Mouse (Mus musculus) NIH3T3 (cell line): ENCODE measurements at regions not wholly inside any gene's neighbourhood (a gene's known extent, or its start where the extent isn't known, plus 50 kb on each side); places are given as distances from the start of the nearest gene placed in this dataset.

Experiments
- DNase-seq: peaks from one replicate; pipeline ENCODE4 v3.0.0-alpha.2; 2012; ENCODE audit warnings: low read depth

DNA sequence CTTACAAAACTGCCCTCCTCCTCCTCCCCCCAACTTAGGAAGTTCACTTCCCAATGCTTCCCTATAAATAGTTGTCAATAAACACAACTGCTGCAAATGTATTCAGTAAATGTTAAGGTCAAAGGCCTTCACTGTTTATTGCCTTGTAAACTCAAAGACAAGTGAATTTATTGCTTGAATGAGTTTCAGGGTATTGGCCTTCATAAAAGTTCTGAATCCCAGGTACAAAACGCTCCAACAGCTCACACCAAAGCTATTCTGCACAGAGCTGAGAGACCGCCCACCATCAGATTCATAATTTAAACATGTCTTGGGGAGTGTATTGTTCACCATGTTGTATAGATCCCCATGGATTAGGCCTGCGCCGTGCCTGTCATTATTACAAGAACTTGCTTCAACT lies 53.9 kb upstream of the Cdkn3 start:
- no peak for DNase-seq

DNA sequence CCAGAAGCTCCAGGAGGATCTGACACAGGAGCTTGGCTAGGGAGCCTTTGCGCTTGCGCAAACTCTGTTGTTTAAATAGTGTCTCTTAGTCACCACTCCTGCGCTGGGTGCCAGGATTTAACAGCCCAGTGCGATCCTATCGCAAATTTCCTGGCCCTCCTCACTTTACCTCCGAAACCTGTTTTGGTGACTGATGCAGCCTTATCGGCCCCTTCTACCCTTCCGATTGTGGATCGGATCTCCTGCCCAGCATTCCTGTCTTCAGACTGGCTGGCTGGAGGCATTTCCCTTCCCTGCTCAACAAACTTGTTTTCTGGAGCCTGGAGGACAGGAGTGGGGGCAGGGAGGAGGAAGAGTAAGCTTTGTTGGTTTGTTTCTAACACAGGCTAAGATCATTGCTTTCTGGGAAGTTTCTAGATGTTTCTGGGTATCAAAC lies 56.0 kb upstream of the Cdkn3 start:
- peak; percentile 62 for DNase-seq

GRCm38 (mm10) chr14:46702669-46703435 lies 57.5 kb upstream of the Cdkn3 start:
- DNase-seq, result peak; percentile 53

- no peak for DNase-seq
Measured at GRCm38 (mm10) chr14:46692571-46692970, 67.8 kb upstream of the Cdkn3 start.

DNA sequence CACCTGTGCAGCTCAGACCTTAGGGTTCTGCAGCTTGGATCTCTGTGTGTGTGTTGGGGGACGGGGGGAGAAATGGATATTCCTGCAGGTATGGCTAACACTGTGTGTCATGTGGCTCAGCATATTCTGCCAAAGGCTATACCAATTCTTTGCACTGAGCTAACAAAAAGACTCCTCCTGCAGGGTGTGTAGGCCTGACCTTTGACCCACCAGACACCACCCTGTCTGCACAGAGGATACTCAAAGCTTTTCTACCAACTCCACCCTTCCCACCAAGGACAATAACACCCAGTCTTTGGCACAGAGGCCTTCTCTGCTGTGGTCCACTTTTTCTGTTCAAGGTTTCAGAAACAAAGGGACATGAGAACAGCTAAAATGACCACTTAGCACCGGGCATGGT lies 68.3 kb upstream of the Cdkn3 start:
- DNase-seq, result no peak

GRCm38 (mm10) chr14:46682728-46683127 lies 77.6 kb upstream of the Cdkn3 start:
- no peak for DNase-seq

DNA sequence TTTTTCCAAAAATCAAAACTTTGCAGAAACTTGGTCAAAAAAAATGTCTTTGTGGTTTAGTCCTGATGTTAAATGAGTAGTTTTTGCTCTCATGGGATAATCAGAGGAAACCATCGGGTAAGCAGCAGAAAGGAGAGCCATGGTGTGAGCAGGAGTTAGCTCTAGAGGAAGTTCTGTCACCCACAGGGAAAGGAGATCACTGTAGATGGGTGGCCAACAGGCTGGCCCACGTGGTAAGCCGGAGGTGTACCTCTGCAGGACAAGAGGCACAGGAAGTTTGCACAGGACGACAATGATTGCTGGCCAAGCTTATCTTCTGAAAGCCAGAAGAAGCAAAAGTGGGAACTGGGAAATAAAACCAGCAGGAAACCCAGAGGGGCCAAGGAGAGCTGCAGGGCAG lies 81.4 kb upstream of the Cdkn3 start:
- DNase-seq, result no peak

GRCm38 (mm10) chr14:46671482-46672225 lies 88.7 kb upstream of the Cdkn3 start:
- no peak for DNase-seq

DNA sequence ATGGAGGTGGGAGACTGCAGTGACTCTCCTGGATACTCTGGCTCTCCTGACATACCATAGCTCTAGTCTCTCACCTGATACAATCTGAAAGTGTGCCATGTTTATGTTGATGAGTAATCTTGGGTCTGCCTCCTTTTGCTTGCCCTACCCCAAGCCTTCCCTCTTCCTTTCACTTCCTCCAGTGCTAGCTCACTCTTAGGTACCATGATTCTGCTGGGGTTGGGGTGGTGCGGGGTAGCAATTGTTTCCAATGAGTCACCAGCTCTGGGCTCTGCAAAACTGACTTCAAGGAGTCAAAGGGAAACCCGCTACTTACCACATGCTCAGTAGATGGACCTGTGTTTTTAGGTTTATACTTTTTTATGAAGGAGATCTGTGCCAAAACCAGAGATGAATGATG lies 89.3 kb upstream of the Cdkn3 start:
- peak; percentile 38 for DNase-seq

DNA sequence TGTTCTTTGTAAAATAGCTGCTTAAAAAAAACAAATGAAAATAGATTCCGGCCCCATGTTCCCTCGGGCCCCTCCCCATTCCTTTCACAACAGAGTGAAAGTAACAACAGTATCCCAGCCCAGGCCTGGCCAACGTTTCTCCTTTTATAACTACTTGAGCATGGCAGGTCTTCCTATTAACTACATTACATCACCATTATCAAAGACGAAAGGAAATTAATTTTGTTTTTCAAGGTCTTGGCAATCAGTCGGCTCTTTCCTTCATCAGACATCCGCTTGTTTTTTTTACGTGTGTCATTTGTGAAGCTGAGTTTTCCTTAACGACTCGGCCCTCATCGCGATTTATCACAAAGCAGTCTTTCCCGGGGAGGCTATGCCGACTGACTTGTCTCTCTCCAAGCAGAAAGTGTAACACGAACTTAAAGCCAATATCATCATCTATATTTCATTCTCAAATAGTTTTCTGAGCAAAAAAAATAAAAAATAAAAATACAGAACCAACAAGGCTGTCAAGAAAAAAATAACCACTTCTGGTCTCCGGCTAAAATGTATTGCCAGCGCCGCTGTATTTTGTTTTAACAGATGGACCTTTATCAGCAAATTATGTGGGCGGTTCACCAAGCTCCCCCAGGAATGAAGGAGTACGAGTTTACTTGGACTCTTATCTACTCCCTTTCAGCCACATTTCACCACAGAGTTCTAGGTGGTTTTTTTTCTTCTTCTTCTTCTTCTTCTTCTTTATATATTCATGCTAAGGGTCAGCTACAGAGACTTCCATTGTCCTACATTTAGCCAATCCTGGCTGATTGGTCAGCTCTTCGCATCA lies 89.9 kb upstream of the Cdkn3 start:
- DNase-seq, result no peak

DNA sequence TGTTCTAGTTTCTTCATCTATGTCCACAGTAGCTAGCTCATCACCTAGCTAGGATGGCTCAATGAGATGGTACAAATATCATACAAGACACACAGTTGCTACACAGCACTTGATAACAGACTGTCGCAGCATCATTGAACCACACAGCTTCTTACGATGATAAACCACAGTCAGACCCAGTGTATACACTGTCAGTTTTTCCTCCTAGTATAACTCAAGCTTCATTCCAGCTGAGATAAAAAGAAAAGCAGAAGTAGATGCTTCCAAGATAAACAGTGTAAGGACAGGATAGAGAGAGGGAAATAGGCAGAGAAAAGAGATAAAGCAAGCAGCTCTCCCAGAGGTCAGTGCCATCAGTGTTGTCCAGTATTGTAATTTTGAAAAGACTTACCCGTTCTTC lies 92.1 kb upstream of the Cdkn3 start:
- DNase-seq, result no peak

DNA sequence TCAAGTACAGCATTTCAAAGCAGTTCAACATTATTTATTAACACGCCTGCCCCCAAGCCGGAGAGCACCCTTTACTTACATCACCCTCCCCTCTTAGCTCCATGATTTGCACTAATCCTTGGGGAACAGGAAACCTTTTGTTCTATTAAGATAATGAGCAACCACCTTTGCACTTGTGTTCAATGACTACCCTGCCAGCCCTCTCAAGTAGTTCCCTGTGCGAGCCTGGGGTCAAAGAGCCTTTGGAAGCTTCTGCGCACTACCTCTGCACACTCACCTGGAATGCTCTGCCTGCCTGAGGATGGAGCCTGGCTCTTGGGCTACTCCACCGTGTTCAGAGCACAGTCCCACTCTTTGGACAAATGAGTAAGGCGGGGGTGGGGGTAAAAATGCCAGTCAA lies 96.0 kb upstream of the Cdkn3 start:
- no peak for DNase-seq

DNA sequence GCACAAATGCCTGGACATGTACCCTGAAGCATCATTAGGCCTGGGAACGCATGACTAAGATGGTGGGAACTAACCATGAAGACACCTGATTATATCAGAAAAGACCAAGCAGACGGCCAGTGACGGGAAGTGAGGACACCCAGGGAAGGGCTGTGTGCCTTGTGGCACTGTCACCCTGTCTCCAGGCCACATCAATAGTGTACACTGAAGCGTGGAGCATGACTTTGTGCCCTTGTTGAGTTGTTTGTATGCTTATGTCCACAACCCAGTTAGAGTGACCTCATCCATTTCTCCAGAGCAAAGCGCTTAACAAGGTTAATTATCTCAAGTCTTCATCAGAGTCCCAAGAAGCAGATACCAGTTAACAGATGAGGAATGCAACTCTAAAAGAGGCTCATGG lies 96.8 kb upstream of the Cdkn3 start:
- no peak for DNase-seq

DNA sequence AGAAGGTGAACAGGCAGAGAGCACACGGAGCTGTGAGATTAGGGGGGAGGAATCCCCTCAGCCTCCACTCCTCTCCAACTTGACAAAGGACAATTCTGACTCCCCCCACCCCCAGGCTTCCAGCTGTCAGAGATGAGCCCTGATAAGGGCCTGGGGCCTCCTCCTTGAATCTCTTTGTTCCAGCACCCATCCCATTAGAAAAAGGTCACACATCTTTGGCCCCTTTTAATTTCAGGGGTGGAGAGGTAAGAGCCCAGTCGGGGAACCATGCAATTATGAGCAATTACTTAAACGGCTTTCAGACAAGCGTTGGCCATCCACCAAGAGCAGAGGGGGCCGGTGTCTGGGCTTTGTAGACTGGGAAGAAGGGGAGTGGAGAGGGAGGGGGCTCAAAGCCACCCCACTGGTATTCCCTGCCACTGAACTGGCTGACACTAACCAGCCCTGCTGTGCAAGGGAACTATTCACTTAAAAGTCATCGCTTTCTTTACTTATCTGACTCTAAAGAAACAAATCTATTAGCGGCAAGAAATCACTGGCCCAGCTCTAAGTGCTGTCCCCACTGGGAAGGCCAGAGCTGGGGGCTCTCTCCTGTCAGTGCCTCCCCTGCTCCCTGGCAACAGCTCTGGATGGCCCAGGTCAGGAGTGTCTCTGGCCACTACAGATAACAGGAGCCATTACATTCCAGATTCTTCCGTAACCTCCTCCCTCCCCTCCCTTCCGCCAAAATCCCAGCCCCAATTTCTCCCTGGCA lies 98.4 kb upstream of the Cdkn3 start:
- no peak for DNase-seq

GRCm38 (mm10) chr14:46661118-46661791 lies 99.1 kb upstream of the Cdkn3 start:
- DNase-seq, result peak; percentile 13

DNA sequence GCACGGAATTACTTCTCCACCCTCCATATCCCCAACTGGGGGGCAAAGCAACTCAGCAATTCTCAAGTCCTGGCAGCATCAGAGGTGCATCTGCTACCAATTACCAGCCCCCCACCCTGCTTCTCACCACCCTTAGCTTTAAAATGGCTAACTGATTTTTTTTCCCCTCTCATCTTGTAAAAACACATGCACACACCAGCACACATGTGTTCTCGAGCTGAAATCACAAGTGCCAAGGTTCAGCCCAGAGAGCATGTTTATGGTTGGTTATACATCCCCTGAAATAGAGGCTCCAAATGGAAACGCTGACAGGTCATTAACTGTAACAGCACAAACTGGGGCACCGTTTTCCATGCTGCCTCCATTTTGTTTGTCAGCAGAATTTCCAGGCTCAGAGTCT lies 101.0 kb upstream of the Cdkn3 start:
- DNase-seq, result no peak

GRCm38 (mm10) chr14:46656249-46656648 lies 104.1 kb upstream of the Cdkn3 start:
- DNase-seq, result no peak

DNA sequence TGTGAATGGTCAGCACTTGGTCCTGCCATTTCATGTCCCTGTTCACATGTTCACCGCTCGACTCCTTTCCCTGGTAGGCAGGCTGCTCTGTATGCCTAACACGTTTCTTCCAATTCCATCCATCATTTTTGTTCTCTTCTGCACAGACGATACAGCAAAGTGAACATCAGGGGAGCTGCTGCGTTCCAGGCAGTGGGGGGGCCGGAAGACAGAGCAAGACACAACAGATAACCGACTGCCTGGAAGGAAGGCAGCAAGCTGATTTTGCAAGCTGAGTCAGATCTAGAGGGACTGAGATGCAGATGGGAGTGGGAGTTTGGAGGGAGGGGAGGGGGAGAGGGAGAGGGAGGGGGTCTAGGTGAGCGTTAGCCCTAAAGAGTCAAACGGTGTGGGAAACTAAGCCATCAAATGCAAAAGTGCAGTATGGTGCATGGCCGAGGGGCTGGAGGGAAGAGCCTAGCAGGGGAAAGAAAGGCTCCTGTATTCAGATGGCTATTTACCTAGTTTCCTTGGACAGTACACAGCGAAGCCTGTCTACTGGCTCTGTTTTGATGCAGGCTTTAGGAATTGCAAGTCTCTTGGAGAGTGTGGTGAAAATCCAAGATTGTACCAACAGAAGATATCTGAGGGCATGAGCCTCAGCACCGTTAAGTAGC lies 112.9 kb upstream of the Cdkn3 start:
- no peak for DNase-seq

DNA sequence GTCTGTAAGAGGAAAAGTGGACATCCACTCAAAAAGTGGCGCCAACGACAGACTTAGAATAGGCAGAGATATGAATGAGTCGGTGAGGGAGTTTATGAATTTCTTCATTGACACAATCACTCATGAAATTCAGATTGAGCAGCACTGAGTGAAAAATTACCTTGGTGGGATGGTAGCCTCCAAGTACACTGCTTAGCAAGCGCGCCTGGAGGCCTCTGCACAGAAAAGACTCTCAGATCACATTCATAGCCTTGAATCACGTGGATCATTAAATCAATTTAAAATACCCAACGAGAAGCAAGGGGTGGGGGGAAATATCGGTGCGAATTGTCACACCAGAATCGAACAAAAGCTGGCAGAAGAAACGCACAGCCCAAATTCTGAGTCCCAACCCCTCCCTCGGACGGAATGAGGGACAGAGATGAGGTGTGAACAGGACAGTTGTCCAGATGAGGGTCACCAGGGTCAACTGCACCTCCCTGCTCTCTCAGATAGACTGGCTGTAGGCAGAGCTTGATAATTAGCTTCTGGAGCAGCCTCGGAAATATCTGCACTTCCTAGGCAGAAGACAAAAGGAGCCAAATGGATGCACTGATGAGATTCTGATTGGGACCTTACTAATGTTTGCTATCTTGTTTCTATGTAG lies 113.5 kb upstream of the Cdkn3 start:
- no peak for DNase-seq

GRCm38 (mm10) chr14:46639116-46639826 lies 121.1 kb upstream of the Cdkn3 start:
- DNase-seq, result no peak
